Mouse (Mus musculus): ENCODE measurements at regions not wholly inside any gene's neighbourhood (a gene's known extent, or its start where the extent isn't known, plus 50 kb on each side); places are given as distances from the start of the nearest gene placed in this dataset.

- ATAC-seq (replicated peaks; ENCODE audit: insufficient number of reproducible peaks, low FRiP score, low TSS enrichment, poor library complexity, severe bottlenecking) = no peak
Measured at GRCm38 (mm10) chr3:115766153-115766552, 51.3 kb upstream of the S1pr1 start.

GRCm38 (mm10) chr3:115768290-115768689, 53.4 kb upstream of the S1pr1 start:
- no peak for ATAC-seq (replicated peaks; ENCODE audit: insufficient number of reproducible peaks, low FRiP score, low TSS enrichment, poor library complexity, severe bottlenecking)

DNA sequence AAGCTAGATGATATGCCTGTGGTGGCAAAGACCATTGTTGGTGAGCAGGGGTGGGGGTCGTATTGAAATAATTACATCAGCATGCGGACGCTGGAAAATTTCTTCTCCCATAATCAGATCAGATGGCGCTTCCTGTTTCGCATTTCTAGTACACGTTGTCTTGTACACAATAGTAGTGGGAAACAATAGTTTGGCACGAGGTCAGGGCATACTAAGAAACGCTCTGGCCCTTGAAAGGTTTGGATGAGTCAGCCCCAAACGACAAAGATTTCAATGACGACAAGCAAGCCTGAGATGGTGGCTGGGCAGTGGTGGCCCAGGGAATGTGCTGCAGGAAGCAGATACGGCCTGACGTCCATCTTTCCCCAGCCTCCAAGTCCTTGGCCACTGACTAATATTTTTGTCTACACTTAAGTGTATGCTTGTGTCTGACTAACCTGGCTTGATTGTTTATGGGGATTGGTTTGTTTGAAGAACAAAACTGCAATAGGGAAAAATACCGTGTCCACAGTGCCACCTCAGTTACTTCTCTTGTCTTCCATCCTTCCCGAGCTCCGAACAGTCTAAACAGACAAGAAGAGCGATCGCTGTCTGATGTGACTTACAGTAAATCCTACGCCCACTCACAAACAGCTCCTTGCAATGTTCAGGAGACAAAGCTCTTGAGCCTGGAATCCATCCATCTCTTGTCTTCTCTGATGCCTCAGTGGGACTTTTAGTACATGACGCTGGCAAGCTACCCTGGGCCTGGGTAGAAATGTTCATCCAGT, 54.1 kb upstream of the S1pr1 start:
- ATAC-seq (replicated peaks; ENCODE audit: insufficient number of reproducible peaks, low FRiP score, low TSS enrichment, poor library complexity, severe bottlenecking) = no peak

DNA sequence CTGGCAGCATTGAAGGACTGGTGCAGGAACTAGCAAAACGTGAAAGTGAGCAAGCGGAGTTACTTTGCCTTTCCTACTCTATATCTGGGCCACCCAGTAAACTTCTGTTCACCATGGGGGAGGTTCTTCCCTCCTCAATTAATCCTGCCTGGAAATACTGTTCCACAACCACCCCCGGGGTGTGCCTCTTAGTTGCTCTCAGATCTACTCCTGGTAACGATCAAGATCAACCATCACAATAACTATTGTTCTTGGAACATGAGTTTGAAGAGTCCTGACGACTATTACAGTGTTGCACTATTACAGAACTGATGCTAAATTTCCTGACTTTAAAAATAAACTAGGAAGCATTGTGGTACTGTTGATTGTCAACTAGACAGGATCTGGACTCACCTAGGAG, 57.8 kb upstream of the S1pr1 start:
- no peak for ATAC-seq (replicated peaks; ENCODE audit: insufficient number of reproducible peaks, low FRiP score, low TSS enrichment, poor library complexity, severe bottlenecking)

GRCm38 (mm10) chr3:115774321-115774720, 59.4 kb upstream of the S1pr1 start:
- ATAC-seq (replicated peaks; ENCODE audit: insufficient number of reproducible peaks, low FRiP score, low TSS enrichment, poor library complexity, severe bottlenecking) = no peak

GRCm38 (mm10) chr3:115774723-115775122, 59.9 kb upstream of the S1pr1 start:
- ATAC-seq (replicated peaks; ENCODE audit: insufficient number of reproducible peaks, low FRiP score, low TSS enrichment, poor library complexity, severe bottlenecking) = no peak

DNA sequence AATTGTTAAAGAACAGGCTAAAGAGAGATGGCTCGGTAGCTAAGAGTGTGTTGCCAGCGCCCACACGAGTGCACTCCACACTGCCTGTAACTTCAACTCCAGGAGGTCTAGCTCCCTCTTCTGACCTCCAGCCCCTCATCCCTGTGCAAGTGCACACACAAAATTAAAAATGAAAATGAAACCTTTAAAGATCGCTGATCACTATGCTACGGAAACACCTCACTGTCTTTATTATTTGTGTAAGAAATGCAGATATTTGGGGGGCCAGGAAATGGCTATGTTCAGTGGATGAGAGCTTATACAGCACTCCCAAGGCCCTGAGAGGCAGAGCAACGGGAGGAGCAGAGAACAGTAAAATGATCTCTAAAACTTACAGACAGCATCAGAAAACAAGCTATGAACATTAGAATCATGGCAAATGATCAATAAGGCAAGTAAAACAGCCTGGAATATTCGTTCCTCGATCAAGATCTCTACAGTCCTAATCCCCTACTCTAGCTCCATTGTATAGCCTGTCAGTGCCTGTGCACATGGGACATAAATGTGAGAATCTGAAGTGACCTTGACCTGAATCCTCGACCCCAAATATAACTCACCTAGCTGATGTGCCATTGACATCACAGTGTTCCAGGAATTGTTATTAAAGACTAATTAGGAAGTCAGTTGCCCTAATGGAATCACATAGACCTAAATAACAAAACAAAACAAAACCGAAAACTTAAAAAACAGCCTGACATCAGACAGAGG, 64.4 kb upstream of the S1pr1 start:
- no peak for ATAC-seq (replicated peaks; ENCODE audit: insufficient number of reproducible peaks, low FRiP score, low TSS enrichment, poor library complexity, severe bottlenecking)

DNA sequence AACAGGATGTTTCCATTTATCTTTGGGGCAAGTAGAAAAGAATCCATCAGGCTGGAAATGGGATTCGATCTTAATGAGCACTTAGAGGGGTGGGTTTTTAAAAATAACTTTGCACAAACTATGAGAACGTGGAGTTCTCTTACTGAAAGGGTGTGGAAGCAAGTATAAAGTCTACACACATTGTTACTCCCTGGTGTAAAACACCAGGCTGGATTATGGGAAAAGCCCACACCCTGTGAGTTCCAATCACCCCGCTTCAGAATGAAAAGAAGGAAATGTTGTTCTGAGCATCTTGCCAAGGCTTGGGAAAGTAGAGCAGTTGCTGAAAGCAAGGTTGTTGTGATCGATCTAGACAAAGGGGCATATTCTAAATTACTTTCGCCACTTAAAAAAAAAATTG, 65.0 kb upstream of the S1pr1 start:
- ATAC-seq (replicated peaks; ENCODE audit: insufficient number of reproducible peaks, low FRiP score, low TSS enrichment, poor library complexity, severe bottlenecking) = no peak

- no peak for ATAC-seq (replicated peaks; ENCODE audit: insufficient number of reproducible peaks, low FRiP score, low TSS enrichment, poor library complexity, severe bottlenecking)
Measured at GRCm38 (mm10) chr3:115782726-115783125, 67.9 kb upstream of the S1pr1 start.

GRCm38 (mm10) chr3:115787360-115787759, 72.5 kb upstream of the S1pr1 start:
- ATAC-seq (replicated peaks; ENCODE audit: insufficient number of reproducible peaks, low FRiP score, low TSS enrichment, poor library complexity, severe bottlenecking) = no peak

DNA sequence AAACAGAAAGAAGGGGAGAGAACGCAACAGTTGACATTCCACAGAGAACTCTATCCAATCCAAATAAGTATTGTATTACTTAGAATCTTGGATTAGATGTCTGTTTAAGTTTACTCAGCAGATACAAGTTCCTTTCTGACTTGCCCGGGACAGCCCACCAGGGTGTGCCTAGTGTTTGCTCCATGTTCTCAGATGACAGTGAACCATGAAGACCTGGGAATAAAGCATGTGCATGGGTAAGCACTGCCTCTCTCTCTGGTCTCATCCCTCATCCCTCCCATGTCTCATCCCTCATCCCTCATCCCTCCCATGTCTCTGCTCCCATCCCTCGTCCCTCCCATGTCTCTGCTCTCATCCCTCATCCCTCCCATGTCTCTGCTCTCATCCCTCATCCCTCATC, 73.7 kb upstream of the S1pr1 start:
- no peak for ATAC-seq (replicated peaks; ENCODE audit: insufficient number of reproducible peaks, low FRiP score, low TSS enrichment, poor library complexity, severe bottlenecking)

- no peak for ATAC-seq (replicated peaks; ENCODE audit: insufficient number of reproducible peaks, low FRiP score, low TSS enrichment, poor library complexity, severe bottlenecking)
Measured at GRCm38 (mm10) chr3:115789063-115789462, 74.2 kb upstream of the S1pr1 start.

GRCm38 (mm10) chr3:115792606-115793005, 77.7 kb upstream of the S1pr1 start:
- ATAC-seq (replicated peaks; ENCODE audit: insufficient number of reproducible peaks, low FRiP score, low TSS enrichment, poor library complexity, severe bottlenecking) = no peak

GRCm38 (mm10) chr3:115793344-115794059, 78.6 kb upstream of the S1pr1 start:
- peak; percentile 54 for ATAC-seq (replicated peaks; ENCODE audit: insufficient number of reproducible peaks, low FRiP score, low TSS enrichment, poor library complexity, severe bottlenecking)

DNA sequence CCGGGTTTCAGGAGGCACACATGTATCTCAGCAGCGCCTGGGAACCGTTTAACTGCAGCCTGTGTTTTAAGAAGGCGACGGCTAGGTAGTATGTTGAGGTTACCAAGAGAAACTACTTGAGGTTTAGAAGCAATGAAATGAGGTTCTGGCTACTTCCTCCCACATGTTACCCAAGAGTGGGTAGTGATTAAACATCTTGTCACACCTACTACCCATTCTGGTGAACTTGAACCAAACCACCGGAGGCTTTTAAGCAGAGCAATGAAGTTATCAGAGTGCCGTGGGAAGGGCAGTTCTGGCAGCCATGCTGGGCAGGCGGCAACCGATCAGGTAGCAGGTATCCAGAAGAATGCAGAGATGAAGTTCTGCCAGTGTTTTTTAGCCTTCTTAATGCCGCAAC, 84.5 kb upstream of the S1pr1 start:
- ATAC-seq (replicated peaks; ENCODE audit: insufficient number of reproducible peaks, low FRiP score, low TSS enrichment, poor library complexity, severe bottlenecking) = peak; percentile 71

- ATAC-seq (replicated peaks; ENCODE audit: insufficient number of reproducible peaks, low FRiP score, low TSS enrichment, poor library complexity, severe bottlenecking) = no peak
Measured at GRCm38 (mm10) chr3:115799981-115800380, 85.1 kb upstream of the S1pr1 start.

DNA sequence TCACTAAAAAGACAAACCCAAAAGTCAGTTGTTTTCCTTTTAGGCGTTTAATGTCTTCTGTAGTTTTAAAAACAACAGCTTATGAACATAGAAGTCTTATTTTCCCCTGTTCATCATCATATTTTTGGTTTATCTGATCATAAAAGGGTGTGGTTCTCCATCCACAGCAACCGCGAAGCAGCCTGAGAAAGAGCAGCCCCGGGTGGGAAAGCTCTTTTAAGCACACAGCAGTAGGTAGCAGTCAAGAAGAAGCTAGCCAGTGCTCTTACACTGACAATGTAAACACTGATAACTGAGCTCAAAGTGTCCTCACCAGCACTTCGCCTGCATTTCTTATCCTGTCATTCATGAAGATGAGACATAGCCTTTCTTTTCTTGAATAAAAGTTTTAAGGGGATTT, 86.0 kb upstream of the S1pr1 start:
- no peak for ATAC-seq (replicated peaks; ENCODE audit: insufficient number of reproducible peaks, low FRiP score, low TSS enrichment, poor library complexity, severe bottlenecking)

DNA sequence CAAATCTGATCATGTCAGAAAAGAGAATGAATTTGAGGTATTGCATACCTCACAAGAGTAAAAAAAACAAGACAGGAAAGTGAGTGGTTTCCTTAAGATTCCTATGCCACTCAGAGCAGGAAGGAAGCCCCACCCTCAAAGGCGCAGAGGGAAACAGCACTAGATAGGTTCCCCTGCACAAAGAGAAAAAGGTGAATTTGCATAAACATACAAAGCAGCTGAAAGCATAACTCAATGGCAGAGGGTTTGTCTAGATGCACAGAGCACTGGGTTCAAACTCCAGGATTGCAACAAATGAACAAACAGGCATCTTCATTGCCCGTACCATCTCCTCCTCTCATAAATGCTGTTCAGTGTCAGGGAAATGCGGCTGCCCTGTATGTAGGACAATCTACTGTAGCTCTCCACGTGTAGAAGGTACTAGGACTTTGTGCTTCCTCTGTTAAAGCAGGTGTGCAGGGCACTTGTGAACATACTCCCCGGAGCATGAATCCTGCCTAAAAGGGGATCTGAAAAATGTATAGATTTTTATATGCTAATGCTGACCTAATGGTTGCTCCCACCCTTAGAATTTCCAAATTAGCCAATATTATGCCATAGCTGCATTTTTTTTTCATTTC, 85.9 kb upstream of the Dph5 start:
- no peak for ATAC-seq (replicated peaks; ENCODE audit: insufficient number of reproducible peaks, low FRiP score, low TSS enrichment, poor library complexity, severe bottlenecking)

GRCm38 (mm10) chr3:115804616-115805015, 83.0 kb upstream of the Dph5 start:
- no peak for ATAC-seq (replicated peaks; ENCODE audit: insufficient number of reproducible peaks, low FRiP score, low TSS enrichment, poor library complexity, severe bottlenecking)

All from monocyte, adult 5-6 weeks (primary cell).